Mouse (Mus musculus) lung, postnatal 0 days (tissue): ENCODE results near the gene Mcm5.

ENCODE experiments used
- CTCF ChIP-seq: IDR thresholded peaks from 2 replicates; pipeline ENCODE4 v1.5.1; 2016; ENCODE audit warnings: antibody characterized with exemption, mild to moderate bottlenecking
- EP300 ChIP-seq: IDR thresholded peaks from 2 replicates; pipeline ENCODE4 v1.6.1; 2016; ENCODE audit warnings: antibody characterized with exemption, mild to moderate bottlenecking, control low read depth

GRCm38 (mm10) chr8:75103376-75103878 is 5.9 kb upstream of the Mcm5 start:
- no peak for TF ChIP-seq CTCF
- TF ChIP-seq EP300 = no peak
